Mouse (Mus musculus) ES-E14 (cell line): Measurements from ENCODE around the gene Dppa3. TPM values are rescaled to one million over a fixed set of nuclear protein-coding genes. Genes with fewer than 3 reads are reported as not detected.

ENCODE experiments used
- DNase-seq: peaks from one replicate; pipeline ENCODE4 v3.0.0-alpha.2; 2013; ENCODE audit warnings: low read depth, low spot score
- H3K27ac ChIP-seq: 2 replicates; pipeline ENCODE4 v1.5.1; 2012; ENCODE audit warnings: low read depth, mild to moderate bottlenecking, low read length, moderate library complexity, mixed read lengths; ENCODE audit not compliant: poor library complexity, insufficient read depth, severe bottlenecking
- H3K36me3 ChIP-seq: 2 replicates; pipeline ENCODE4 v1.6.1; 2012; ENCODE audit warnings: mild to moderate bottlenecking, low read length, moderate library complexity, mixed read lengths; ENCODE audit not compliant: control insufficient read depth, poor library complexity, insufficient read depth, severe bottlenecking
- H3K4me1 ChIP-seq, 2 experiments: fragments of 150-350 bp in 1 of 2; sonication (generic) in 1 of 2; 2 replicates each; pipeline ENCODE4 v1.6.1; 2012; ENCODE audit warnings: low read length in 2 of 2, mild to moderate bottlenecking in 1 of 2, mixed read lengths in 1 of 2; ENCODE audit not compliant: control insufficient read depth in 2 of 2, insufficient read depth in 2 of 2, poor library complexity in 1 of 2
- H3K4me3 ChIP-seq, 2 experiments: fragments of 150-350 bp in 1 of 2; sonication (generic) in 1 of 2; 2 replicates each; pipeline ENCODE4 v1.5.1; 2012; ENCODE audit warnings: low read length in 2 of 2, low read depth in 1 of 2, mild to moderate bottlenecking in 1 of 2, mixed read lengths in 1 of 2; ENCODE audit not compliant: insufficient read depth in 1 of 2, poor library complexity in 1 of 2, severe bottlenecking in 1 of 2
- H3K9ac ChIP-seq: 2 replicates; pipeline ENCODE4 v1.6.1; 2012; ENCODE audit warnings: low read depth, mild to moderate bottlenecking, low read length, mixed read lengths; ENCODE audit not compliant: poor library complexity, insufficient read depth, severe bottlenecking
- H3K9me3 ChIP-seq: fragments of 150-350 bp; sonication (generic); 2 replicates; pipeline ENCODE4 v1.6.1; 2012; ENCODE audit warnings: low read depth, mild to moderate bottlenecking, low read length; ENCODE audit not compliant: control insufficient read depth, insufficient read depth
- CHD2 ChIP-seq: IDR thresholded peaks from 2 replicates; pipeline ENCODE4 v1.6.1; 2014; ENCODE audit warnings: mild to moderate bottlenecking, low read depth, low read length, inconsistent platforms
- HCFC1 ChIP-seq: IDR thresholded peaks from 2 replicates; pipeline ENCODE4 v1.6.1; 2012; ENCODE audit warnings: low read length, inconsistent platforms, borderline replicate concordance; ENCODE audit not compliant: insufficient read depth
- MAFK ChIP-seq: IDR thresholded peaks from 2 replicates; pipeline ENCODE4 v1.6.1; 2014; ENCODE audit warnings: mild to moderate bottlenecking, low read depth, low read length, inconsistent platforms; ENCODE audit not compliant: insufficient read depth
- ZC3H11A ChIP-seq: IDR thresholded peaks from 2 replicates; pipeline ENCODE4 v1.6.1; 2012; ENCODE audit warnings: low read depth, mild to moderate bottlenecking, inconsistent platforms, low read length, borderline replicate concordance
- ZNF384 ChIP-seq: IDR thresholded peaks from 2 replicates; pipeline ENCODE4 v1.6.1; 2012; ENCODE audit warnings: low read depth, low read length, inconsistent platforms
- in situ Hi-C, 2 experiments: fragments of 600-800 bp; cut with MboI; formaldehyde crosslinking; loops; one replicate each; pipeline ENCODE4 v1.15.1; 2025; ENCODE audit warnings: low sequenced_read_pairs in 2 of 2, inconsistent platforms in 1 of 2; ENCODE audit not compliant: unreplicated experiment in 2 of 2
- total RNA-seq: library from RNA; depleted of rRNA; stranded (reverse); fragments of 300-350 nt; gene quantifications from 2 replicates; pipeline ENCODE4 v1.2.3, GENCODE M21; 2012

Gene Dppa3
- total RNA-seq, 1 experiment: 19.2 TPM

DNA sequence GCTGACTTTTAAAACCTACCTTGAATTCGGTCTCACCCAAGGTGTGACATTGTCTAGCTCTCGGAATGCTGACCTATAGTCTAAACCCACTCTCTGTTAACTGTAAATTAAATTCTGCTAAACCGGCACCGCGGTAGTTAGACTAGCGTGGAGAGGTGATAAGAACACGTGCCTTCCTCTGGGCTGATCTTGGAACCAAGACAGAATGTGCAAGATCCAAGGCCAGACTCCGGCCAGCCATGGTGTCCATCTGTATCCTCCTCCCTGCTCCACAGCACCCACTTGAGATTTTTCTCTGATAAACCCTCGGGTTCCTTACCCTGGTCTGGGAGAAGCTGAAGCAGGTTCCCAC, 16.9 kb upstream of the Dppa3 start:
- H3K9ac ChIP-seq: peak overlapping the region; percentile 96
- in situ Hi-C loops: no loop called here
- no peaks in the 10 kb centered on the region for H3K9me3 ChIP-seq
- peak overlapping the region; percentile 100 for H3K27ac ChIP-seq
- peaks cover 10% of the 10 kb centered on the region for H3K36me3 ChIP-seq
- H3K4me3 ChIP-seq: peak overlapping the region; percentile 79 to 81
- no peak for TF ChIP-seq MAFK
- TF ChIP-seq CHD2: 0 out of 2 replicates have a peak, but pooled peaks have one; percentile 21
- TF ChIP-seq HCFC1: no peak
- peaks cover 0 to 12% of the 10 kb centered on the region in 2 experiments; a peak in 1 of 4 replicates for H3K4me1 ChIP-seq
- DNase-seq: no peak

DNA sequence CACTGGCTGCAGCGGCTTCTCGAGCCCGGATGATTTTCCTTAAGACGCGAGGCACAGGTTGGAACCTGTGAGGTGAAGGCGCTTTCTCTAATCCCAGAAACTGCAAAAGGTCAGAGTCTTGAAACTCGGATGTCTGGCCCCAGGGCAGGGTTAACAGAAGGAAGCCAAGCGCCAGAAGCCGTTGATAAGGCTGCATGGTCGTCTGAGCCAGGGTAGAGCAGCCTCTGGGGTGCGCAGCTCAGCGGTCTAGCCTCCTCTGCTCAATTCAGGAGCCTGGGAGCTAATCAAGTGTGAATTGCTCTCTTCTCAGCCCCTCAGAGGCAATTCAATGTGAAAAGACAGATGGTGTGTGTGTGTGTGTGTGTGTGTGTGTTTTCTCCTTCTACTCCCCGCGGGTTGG, 16.4 kb upstream of the Dppa3 start, which contains the start of gene Gdf3:
Gene Gdf3, minus strand, starts transcription at position 317 of the 400 bp plus-strand sequence.
- in situ Hi-C loops: no loop called here
- H3K36me3 ChIP-seq: peaks cover 10% of the 10 kb centered on the region
- peaks cover 0 to 12% of the 10 kb centered on the region in 2 experiments; a peak in 1 of 4 replicates for H3K4me1 ChIP-seq
- TF ChIP-seq HCFC1: no peak
- TF ChIP-seq ZNF384: no peak
- TF ChIP-seq CHD2: no peak
- TF ChIP-seq ZC3H11A: no peak
- TF ChIP-seq MAFK: no peak
- H3K27ac ChIP-seq: peak within 1 kb of the TSS; percentile 100
- peak within 1 kb of the TSS; percentile 79 to 81 for H3K4me3 ChIP-seq
- no peaks in the 10 kb centered on the region for H3K9me3 ChIP-seq
- no peak for DNase-seq
- H3K9ac ChIP-seq: peak within 1 kb of the TSS; percentile 96

DNA sequence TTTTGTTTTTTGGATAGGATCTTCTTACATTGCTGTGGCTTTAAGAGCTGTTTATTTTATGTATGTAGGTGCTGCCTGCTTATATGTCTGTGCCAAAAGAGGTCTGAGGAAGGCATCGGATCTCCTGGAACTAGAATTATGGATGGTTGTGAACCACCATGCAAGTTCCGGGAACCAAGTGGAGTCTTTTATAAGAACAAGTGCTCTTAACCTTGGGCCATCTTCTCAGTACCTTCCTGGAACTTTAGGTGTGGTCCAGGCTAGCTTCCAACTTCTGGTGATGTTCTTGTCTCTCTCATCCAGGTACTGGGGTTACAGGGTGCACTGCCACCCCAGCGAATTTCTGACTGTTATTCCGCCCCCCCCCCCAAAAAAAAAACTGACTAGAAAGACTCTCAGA, 13.8 kb upstream of the Dppa3 start:
- in situ Hi-C loops: no loop called here
- Histone ChIP-seq H3K27ac (no peak overlapping the region), H3K9me3 (no peaks in the 10 kb centered on the region), H3K36me3 (no peaks in the 10 kb centered on the region), H3K9ac (no peak overlapping the region), H3K4me3 (no peak overlapping the region), H3K4me1 (peaks cover 0 to 3% of the 10 kb centered on the region in 2 experiments; a peak in 1 of 4 replicates)
- TF ChIP-seq MAFK (no peak), ZC3H11A (no peak), CHD2 (no peak), HCFC1 (no peak), ZNF384 (no peak)
- no peak for DNase-seq

DNA sequence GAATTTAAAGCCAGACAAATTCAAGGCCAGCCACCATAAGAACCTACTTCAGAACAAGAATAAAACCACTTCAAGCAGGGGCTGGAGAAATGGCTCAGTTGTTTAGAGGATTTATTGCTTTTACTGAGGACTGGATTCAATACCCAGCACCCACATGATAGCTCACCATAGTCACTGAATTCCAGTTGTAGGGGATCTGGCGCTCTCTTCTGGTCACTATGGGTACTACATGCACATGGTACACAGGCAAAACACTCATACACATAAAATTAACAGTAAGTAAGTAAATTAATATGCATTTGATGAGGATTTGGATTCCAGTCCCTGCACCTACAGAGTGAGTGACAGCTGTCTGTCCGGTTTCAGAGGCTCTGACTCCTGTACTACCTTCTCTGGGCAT, 12.2 kb upstream of the Dppa3 start:
- H3K4me1 ChIP-seq: peaks cover 0 to 3% of the 10 kb centered on the region in 2 experiments; a peak in 1 of 4 replicates
- H3K27ac ChIP-seq: no peak overlapping the region
- peak; percentile 69; the same call in 1 of the 2 replicates for TF ChIP-seq ZC3H11A
- no peak for TF ChIP-seq ZNF384
- H3K36me3 ChIP-seq: no peaks in the 10 kb centered on the region
- no peaks in the 10 kb centered on the region for H3K9me3 ChIP-seq
- H3K4me3 ChIP-seq: no peak overlapping the region
- in situ Hi-C loops: no loop called here
- no peak overlapping the region for H3K9ac ChIP-seq
- DNase-seq: no peak

DNA sequence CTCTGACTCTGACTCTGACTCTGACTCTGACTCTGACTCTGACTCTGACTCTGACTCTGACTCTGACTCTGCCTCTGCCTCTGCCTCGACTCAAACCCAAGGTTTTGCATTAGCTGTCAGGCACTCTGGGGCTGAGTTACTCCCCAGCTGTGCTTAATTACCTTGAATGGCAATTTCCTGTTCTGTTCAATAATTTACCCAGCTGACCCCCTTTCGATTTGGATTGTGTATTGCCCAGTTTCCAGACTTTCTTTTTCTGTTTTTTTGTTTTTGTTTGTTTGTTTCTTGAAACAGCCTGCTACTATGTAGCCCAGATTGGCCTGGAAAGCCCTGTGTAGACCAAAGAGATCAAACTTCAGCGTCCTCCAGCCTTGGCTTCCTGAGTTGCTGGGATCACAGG, 10.2 kb upstream of the Dppa3 start:
- no peak for DNase-seq
- in situ Hi-C loops: no loop called here
- H3K4me3 ChIP-seq: no peak overlapping the region
- no peak overlapping the region for H3K9ac ChIP-seq
- H3K4me1 ChIP-seq: peaks cover 0 to 3% of the 10 kb centered on the region in 2 experiments; a peak in 1 of 4 replicates
- TF ChIP-seq ZNF384: no peak
- TF ChIP-seq CHD2: no peak
- no peak for TF ChIP-seq ZC3H11A
- no peak for TF ChIP-seq MAFK
- TF ChIP-seq HCFC1: no peak
- H3K27ac ChIP-seq: no peak overlapping the region
- no peaks in the 10 kb centered on the region for H3K36me3 ChIP-seq
- H3K9me3 ChIP-seq: no peaks in the 10 kb centered on the region
